Mouse (Mus musculus) stomach, postnatal 0 days (tissue): ENCODE data around the gene Coa7. TPM values are rescaled to one million over a fixed set of nuclear protein-coding genes. Genes with fewer than 3 reads are reported as not detected.
A peak's percentile ranks its signal among the peaks of the same experiment; 100 is the strongest.

Experiments
- ATAC-seq: fragments of 200-750 bp; cut with Nextera tagmentation; 2 replicates; pipeline ENCODE4 v1.8.0; 2017; ENCODE audit not compliant: low FRiP score, low TSS enrichment
- DNase-seq: peaks from one replicate; pipeline ENCODE4 v3.0.0-alpha.2; 2016; ENCODE audit warnings: low spot score
- H3K27ac ChIP-seq: fragments of 300-500 bp; sonication (generic); replicated peaks from 2 replicates; pipeline ENCODE4 v1.5.1; 2014; ENCODE audit warnings: mild to moderate bottlenecking, control low read depth
- H3K27me3 ChIP-seq: fragments of 300-500 bp; sonication (generic); 2 replicates; pipeline ENCODE4 v1.6.1; 2014; ENCODE audit warnings: low read length; ENCODE audit not compliant: control insufficient read depth, insufficient read depth
- H3K36me3 ChIP-seq: fragments of 300-500 bp; sonication (generic); 2 replicates; pipeline ENCODE4 v1.6.1; 2014; ENCODE audit warnings: low read length, mixed read lengths; ENCODE audit not compliant: control insufficient read depth, insufficient read depth
- H3K4me1 ChIP-seq: fragments of 300-500 bp; sonication (generic); replicated peaks from 2 replicates; pipeline ENCODE4 v1.6.1; 2014; ENCODE audit warnings: antibody characterized with exemption; ENCODE audit not compliant: control insufficient read depth, insufficient read depth
- H3K4me2 ChIP-seq: fragments of 300-500 bp; sonication (generic); replicated peaks from 2 replicates; pipeline ENCODE4 v1.6.1; 2014; ENCODE audit warnings: low read depth, mild to moderate bottlenecking, control low read depth, moderate library complexity
- H3K4me3 ChIP-seq: fragments of 300-500 bp; sonication (generic); 2 replicates; pipeline ENCODE4 v1.5.1; 2014; ENCODE audit warnings: low read depth, low read length, control low read depth
- H3K9ac ChIP-seq: fragments of 300-500 bp; sonication (generic); 2 replicates; pipeline ENCODE4 v1.6.1; 2014; ENCODE audit warnings: mild to moderate bottlenecking, low read length, control low read depth, mixed read lengths
- H3K9me3 ChIP-seq: fragments of 300-500 bp; sonication (generic); 2 replicates; pipeline ENCODE4 v1.6.1; 2016; ENCODE audit warnings: low read length; ENCODE audit not compliant: control insufficient read depth
- CTCF ChIP-seq: IDR thresholded peaks from 2 replicates; pipeline ENCODE4 v1.5.1; 2016; ENCODE audit warnings: antibody characterized with exemption, low read depth, mild to moderate bottlenecking, moderate library complexity
- EP300 ChIP-seq: optimal IDR thresholded peaks from 2 replicates; pipeline ENCODE3; 2016; ENCODE audit warnings: antibody characterized with exemption
- WGBS: fragments of 180-500 bp; shearing (Covaris S2); extraction: QIAGEN DNeasy Blood & Tissue Kit; methylation state at CpG from one replicate; pipeline ENCODE4 v1.1.7; 2014; 5-methylcytosine and 5-hydroxymethylcytosine counted together
- polyA plus RNA-seq: library from polyadenylated mRNA; unstranded; fragments of >200 nt; fragmentation: Nextera tagmentation; extraction: Ambion mirVana; gene quantifications from 2 replicates; pipeline ENCODE4 v1.2.1, GENCODE M21; 2015

The Coa7 gene
- polyA plus RNA-seq, 1 experiment from 2014 or later, result 59.3 TPM

- Histone ChIP-seq H3K27me3 (no peaks in the 10 kb centered on the region), H3K9ac (no peak overlapping the region), H3K27ac (peak overlapping the region; percentile 65; the same call in 1 of the 2 replicates), H3K4me1 (no peaks in the 10 kb centered on the region), H3K4me2 (no peak overlapping the region), H3K9me3 (no peaks in the 10 kb centered on the region), H3K4me3 (no peak overlapping the region), H3K36me3 (no peaks in the 10 kb centered on the region)
- no peak for TF ChIP-seq CTCF
- TF ChIP-seq EP300, result no peak
- DNase-seq (peak; percentile 65), ATAC-seq (peak; percentile 79)
- 49% methylated on average over 5 of the region's 5 CpGs for WGBS
Measured at GRCm38 (mm10) chr4:108391124-108391523, 63.2 kb downstream of the Coa7 start.

Other genes starting within 250 kb of the Coa7 start
- gene Podn, start 231.7 kb upstream of the Coa7 start, polyA plus RNA-seq, result 2.0 and 2.4 TPM in 2 replicates
- gene Scp2, start 183.1 kb upstream of the Coa7 start, polyA plus RNA-seq, result 320 and 329 TPM in 2 replicates
- 22.1 and 23.4 TPM in 2 replicates for gene Echdc2, start 162.7 kb upstream of the Coa7 start, polyA plus RNA-seq
- gene Zyg11a, start 110.1 kb upstream of the Coa7 start, polyA plus RNA-seq, result 0.04 and 0.11 TPM in 2 replicates
- gene Zyg11b, start 27.0 kb upstream of the Coa7 start, polyA plus RNA-seq, result 4.3 and 4.7 TPM in 2 replicates
- gene Shisal2a, start 55.2 kb downstream of the Coa7 start, polyA plus RNA-seq, result 4.5 and 4.9 TPM in 2 replicates
- 34.5 and 35.5 TPM in 2 replicates for gene Gpx7, start 78.8 kb downstream of the Coa7 start, polyA plus RNA-seq
- 29.4 and 33.8 TPM in 2 replicates for gene Tut4, start 131.3 kb downstream of the Coa7 start, polyA plus RNA-seq